Mouse (Mus musculus): ENCODE measurements around the gene Prune2.

The Prune2 gene

GRCm38 (mm10) chr19:17256867-17257266, 300.9 kb downstream of the Prune2 start:
- no peak for DNase-seq (ENCODE audit: low read depth, low spot score)

DNA sequence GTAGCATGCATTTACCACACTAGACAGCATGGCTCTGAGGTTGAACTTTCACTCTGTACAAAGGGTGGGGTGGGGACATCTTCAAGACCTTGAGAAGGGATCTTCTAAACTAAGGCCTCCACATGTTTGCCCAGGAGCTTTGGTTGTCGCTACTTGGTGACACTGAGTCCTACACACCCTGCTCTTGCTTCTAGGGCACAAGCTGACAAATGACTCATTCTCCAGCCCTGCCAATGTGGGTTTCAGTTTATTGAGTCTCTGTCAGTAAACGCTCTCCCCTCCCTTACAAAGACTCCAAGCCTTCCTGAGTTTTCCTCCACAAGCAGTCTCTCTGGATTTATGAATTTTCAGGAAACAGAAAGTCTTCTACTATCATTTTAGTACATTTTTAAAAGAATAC, 307.3 kb downstream of the Prune2 start:
- no peak for DNase-seq (ENCODE audit: low read depth, low spot score)

GRCm38 (mm10) chr19:17263679-17264370, 307.9 kb downstream of the Prune2 start:
- DNase-seq (ENCODE audit: low read depth, low spot score), result no peak

- no peak for DNase-seq (ENCODE audit: low read depth, low spot score)
Observed at GRCm38 (mm10) chr19:17264481-17265196, 308.7 kb downstream of the Prune2 start.

DNA sequence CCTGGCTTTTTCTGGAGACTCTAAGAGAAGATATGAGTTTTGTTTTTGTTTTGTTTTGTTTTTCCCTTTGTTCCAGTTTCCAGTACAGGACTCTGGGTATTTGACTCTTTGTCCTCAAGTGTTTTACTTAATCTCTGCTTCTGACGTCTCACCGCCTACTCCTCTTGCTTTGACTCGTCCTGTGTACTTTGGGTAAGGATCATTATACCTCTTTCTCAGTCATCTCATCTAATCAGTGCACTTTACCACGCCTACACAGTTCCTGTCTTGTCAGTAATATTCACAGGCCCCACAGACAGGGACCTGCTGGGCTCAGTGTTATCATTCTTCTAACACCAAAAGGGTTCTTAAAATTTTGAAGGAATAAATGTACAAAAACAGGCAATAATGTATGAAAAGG, 312.8 kb downstream of the Prune2 start:
- no peak for DNase-seq (ENCODE audit: low read depth, low spot score)

DNA sequence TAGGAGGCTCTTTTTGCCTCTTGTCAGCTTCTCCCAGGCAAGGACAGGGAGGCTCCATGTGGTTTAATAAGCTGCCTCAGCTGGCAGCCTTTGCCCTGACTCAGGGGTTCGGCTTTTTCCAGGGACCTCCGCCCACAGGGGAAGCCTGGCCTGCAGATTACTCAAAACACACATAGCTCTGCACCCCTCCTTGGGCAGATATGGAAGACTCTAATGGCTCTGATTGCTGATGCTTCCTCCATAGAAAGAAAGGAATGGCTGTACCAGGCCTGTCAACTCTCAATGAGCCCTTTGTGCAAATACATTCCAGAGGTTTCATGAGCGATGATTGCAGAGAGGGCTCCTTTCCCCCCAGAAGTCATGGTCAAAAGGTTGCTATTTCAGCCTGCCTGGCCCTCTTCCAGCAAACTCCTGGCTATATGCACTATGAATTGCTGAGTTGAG, 315.3 kb downstream of the Prune2 start:
- no peak for DNase-seq (ENCODE audit: low read depth, low spot score)

GRCm38 (mm10) chr19:17272988-17273387, 317.1 kb downstream of the Prune2 start:
- no peak for DNase-seq (ENCODE audit: low read depth, low spot score)
